Mouse (Mus musculus) limb, embryonic 15.5 days (tissue): ENCODE data around the gene Far2. TPM values are rescaled to one million over a fixed set of nuclear protein-coding genes. Genes with fewer than 3 reads are reported as not detected.

Experiments
- ATAC-seq: fragments of 200-750 bp; cut with Nextera tagmentation; 2 replicates; pipeline ENCODE4 v1.8.0; 2017; ENCODE audit warnings: low read depth, moderate TSS enrichment; ENCODE audit not compliant: insufficient number of reproducible peaks, low FRiP score, low TSS enrichment
- H3K27ac ChIP-seq: fragments of 300-500 bp; sonication (generic); 2 replicates; pipeline ENCODE4 v1.5.1; 2015; ENCODE audit warnings: moderate library complexity, mild to moderate bottlenecking, inconsistent platforms
- H3K27me3 ChIP-seq: fragments of 300-500 bp; sonication (generic); 2 replicates; pipeline ENCODE4 v1.6.1; 2015; ENCODE audit warnings: inconsistent platforms
- H3K36me3 ChIP-seq: fragments of 300-500 bp; sonication (generic); 2 replicates; pipeline ENCODE4 v1.6.1; 2015; ENCODE audit warnings: inconsistent platforms
- H3K4me1 ChIP-seq: fragments of 300-500 bp; sonication (generic); 2 replicates; pipeline ENCODE4 v1.6.1; 2015; ENCODE audit warnings: inconsistent platforms
- H3K4me2 ChIP-seq: fragments of 300-500 bp; sonication (generic); 2 replicates; pipeline ENCODE4 v1.6.1; 2015; ENCODE audit warnings: mild to moderate bottlenecking, inconsistent platforms
- H3K4me3 ChIP-seq: fragments of 300-500 bp; sonication (generic); 2 replicates; pipeline ENCODE4 v1.5.1; 2015; ENCODE audit warnings: mild to moderate bottlenecking, inconsistent platforms
- H3K9ac ChIP-seq: fragments of 300-500 bp; sonication (generic); 2 replicates; pipeline ENCODE4 v1.6.1; 2015; ENCODE audit warnings: inconsistent platforms
- H3K9me3 ChIP-seq: fragments of 300-500 bp; sonication (generic); 2 replicates; pipeline ENCODE4 v1.6.1; 2016; ENCODE audit warnings: inconsistent platforms
- WGBS: fragments of 180-500 bp; shearing (Covaris S2); methylation state at CpG from one replicate; pipeline ENCODE4 v1.1.7; 2015; 5-methylcytosine and 5-hydroxymethylcytosine counted together
- polyA plus RNA-seq: library from polyadenylated mRNA; unstranded; fragments of >200 nt; fragmentation: Nextera tagmentation; extraction: Ambion mirVana; gene quantifications from 2 replicates; pipeline ENCODE4 v1.2.1, GENCODE M21; 2015

The Far2 gene
- polyA plus RNA-seq, 1 experiment from 2014 or later = 3.1 TPM

GRCm38 (mm10) chr6:148199729-148200128 is 152.7 kb downstream of the Far2 start:
- H3K36me3 ChIP-seq = peaks cover 51% of the 10 kb centered on the region
- H3K27ac ChIP-seq = no peak overlapping the region
- H3K9ac ChIP-seq = no peak overlapping the region
- no peaks in the 10 kb centered on the region for H3K9me3 ChIP-seq
- H3K4me3 ChIP-seq = no peak overlapping the region
- 85% methylated on average over 3 of the region's 3 CpGs for WGBS
- no peak overlapping the region for H3K4me2 ChIP-seq
- no peak for ATAC-seq
- no peaks in the 10 kb centered on the region for H3K4me1 ChIP-seq
- no peaks in the 10 kb centered on the region for H3K27me3 ChIP-seq

DNA sequence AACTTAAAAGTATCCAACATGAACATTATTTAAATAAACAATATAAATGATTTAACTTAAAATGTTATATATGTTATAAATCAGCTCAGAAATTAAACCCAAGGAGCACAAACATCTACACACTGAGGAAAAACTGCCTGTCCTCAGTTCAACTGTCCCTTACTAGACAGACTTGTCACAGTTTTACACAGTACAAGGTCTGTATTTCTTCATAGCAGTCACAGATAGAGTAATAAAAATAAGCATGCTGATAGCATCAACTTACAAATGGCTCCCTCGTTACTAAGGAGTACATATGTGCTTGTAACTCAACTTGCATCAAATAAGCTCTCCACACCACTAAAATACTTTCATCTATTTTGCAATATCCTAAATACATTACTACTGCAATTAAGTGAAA is 158.1 kb downstream of the Far2 start:
- ATAC-seq = no peak
- WGBS = 71% methylated on average over 1 of the region's 1 CpGs
- Histone ChIP-seq H3K9ac (no peak overlapping the region), H3K4me3 (no peak overlapping the region), H3K9me3 (no peaks in the 10 kb centered on the region), H3K27me3 (no peaks in the 10 kb centered on the region), H3K27ac (no peak overlapping the region), H3K4me2 (no peak overlapping the region), H3K36me3 (peaks cover 31% of the 10 kb centered on the region), H3K4me1 (peaks cover under 1% of the 10 kb centered on the region; the same call in 1 of the 2 replicates)

GRCm38 (mm10) chr6:148207522-148207921 is 160.5 kb downstream of the Far2 start:
- WGBS = 66% methylated on average over 1 of the region's 1 CpGs
- H3K4me3 ChIP-seq = no peak overlapping the region
- no peak for ATAC-seq

GRCm38 (mm10) chr6:148211391-148211876 is 164.4 kb downstream of the Far2 start:
- peak overlapping the region; percentile 88 for H3K27ac ChIP-seq
- WGBS = under 1% methylated on average over 51 of the region's 51 CpGs
- no peaks in the 10 kb centered on the region for H3K36me3 ChIP-seq
- H3K4me3 ChIP-seq = peak overlapping the region; percentile 86
- H3K9ac ChIP-seq = peak overlapping the region; percentile 96
- H3K4me2 ChIP-seq = peak overlapping the region; percentile 61
- no peaks in the 10 kb centered on the region for H3K9me3 ChIP-seq
- peaks cover 8% of the 10 kb centered on the region; the same call in 1 of the 2 replicates for H3K4me1 ChIP-seq
- no peaks in the 10 kb centered on the region for H3K27me3 ChIP-seq
- ATAC-seq = peak; percentile 5; the same call in 1 of the 2 replicates

More at GRCm38 (mm10) chr6:148207522-148207921, 160.5 kb downstream of the Far2 start:
- Histone ChIP-seq H3K27ac (no peak overlapping the region), H3K27me3 (no peaks in the 10 kb centered on the region), H3K4me1 (peaks cover 5% of the 10 kb centered on the region; the same call in 1 of the 2 replicates), H3K9me3 (no peaks in the 10 kb centered on the region), H3K36me3 (peaks cover 16% of the 10 kb centered on the region), H3K9ac (no peak overlapping the region), H3K4me2 (no peak overlapping the region)

DNA sequence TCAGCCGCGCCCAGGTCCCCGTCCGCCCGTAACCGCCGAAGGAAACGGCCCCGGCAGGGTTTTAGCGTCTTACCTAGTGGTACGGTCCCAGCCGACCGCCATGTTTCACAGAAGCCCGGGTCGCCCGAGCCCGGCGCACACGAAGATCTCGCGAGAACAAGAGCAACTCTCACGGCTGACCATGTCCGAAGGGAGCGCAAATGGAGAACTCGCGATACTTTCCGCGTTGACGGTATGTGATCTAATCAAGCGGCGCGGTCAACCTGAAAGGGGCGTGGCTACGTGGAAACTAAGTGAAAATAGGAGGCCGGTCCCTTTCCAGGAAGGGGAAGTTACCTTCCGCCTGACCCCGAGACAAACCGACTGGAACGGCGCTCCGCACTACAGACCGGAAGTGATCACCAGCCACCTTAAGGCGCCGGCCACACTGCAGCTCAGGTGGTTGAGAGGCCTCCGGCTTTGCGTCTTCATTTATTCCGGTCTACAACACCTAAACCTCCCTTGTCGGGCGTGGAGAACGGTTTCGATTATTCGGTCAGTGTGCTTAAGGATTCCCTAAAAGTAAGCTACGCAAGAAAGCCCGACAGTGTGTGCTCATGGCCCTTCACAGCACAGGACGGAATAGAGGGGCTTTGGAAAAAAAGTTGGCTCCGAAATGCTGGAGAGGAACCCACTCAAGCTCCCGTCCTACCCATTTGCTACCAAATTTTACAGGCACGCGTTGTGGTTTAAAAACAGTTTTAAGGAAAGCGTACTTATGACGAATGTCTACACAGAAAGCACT is 165.0 kb downstream of the Far2 start, which contains the start of gene Ergic2:
Gene Ergic2, minus strand, starts transcription at position 478 of the 784 bp plus-strand sequence.
- H3K36me3 ChIP-seq = no peaks in the 10 kb centered on the region
- peak; percentile 98 for ATAC-seq
- under 1% methylated on average over 61 of the region's 61 CpGs for WGBS
- peak within 1 kb of the TSS; percentile 96 for H3K9ac ChIP-seq
- H3K4me1 ChIP-seq = peaks cover 8% of the 10 kb centered on the region; the same call in 1 of the 2 replicates
- H3K4me2 ChIP-seq = peak within 1 kb of the TSS; percentile 61
- H3K9me3 ChIP-seq = no peaks in the 10 kb centered on the region
- H3K27me3 ChIP-seq = no peaks in the 10 kb centered on the region
- H3K4me3 ChIP-seq = peak within 1 kb of the TSS; percentile 86
- peak within 1 kb of the TSS; percentile 88 for H3K27ac ChIP-seq

DNA sequence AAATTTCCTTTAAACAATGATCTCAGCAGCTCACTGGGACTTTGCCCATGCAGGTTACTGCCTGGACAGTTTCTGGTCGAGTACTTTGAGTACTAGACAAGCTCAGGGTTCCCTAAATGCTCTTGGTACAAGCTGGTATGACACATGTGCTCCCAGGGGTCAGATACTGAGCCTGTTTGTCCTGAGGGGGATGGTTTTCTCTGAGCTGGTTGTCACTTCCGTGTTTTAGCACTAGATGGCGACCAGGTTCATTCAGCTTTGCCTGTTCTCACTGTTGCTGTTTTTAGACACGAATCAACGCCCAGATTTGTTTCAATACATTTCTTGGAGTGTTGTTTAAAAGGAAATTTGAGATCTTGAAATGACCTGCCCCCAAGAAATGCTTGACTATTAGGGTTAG is 167.7 kb downstream of the Far2 start:
- peaks cover 8% of the 10 kb centered on the region; the same call in 1 of the 2 replicates for H3K4me1 ChIP-seq
- no peaks in the 10 kb centered on the region for H3K36me3 ChIP-seq
- H3K9ac ChIP-seq = no peak overlapping the region
- H3K27me3 ChIP-seq = no peaks in the 10 kb centered on the region
- no peak for ATAC-seq
- H3K4me2 ChIP-seq = no peak overlapping the region
- no peak overlapping the region for H3K27ac ChIP-seq
- no peaks in the 10 kb centered on the region for H3K9me3 ChIP-seq
- no peak overlapping the region for H3K4me3 ChIP-seq
- WGBS = 3% methylated on average over 5 of the region's 5 CpGs

- Histone ChIP-seq H3K9ac (no peak overlapping the region), H3K4me1 (peaks cover 3% of the 10 kb centered on the region; the same call in 1 of the 2 replicates), H3K9me3 (no peaks in the 10 kb centered on the region), H3K36me3 (no peaks in the 10 kb centered on the region), H3K27me3 (no peaks in the 10 kb centered on the region), H3K4me3 (no peak overlapping the region), H3K27ac (no peak overlapping the region), H3K4me2 (no peak overlapping the region)
- 87% methylated on average over 4 of the region's 4 CpGs for WGBS
- ATAC-seq = no peak
Measured at GRCm38 (mm10) chr6:148216752-148217151, 169.7 kb downstream of the Far2 start.

GRCm38 (mm10) chr6:148218235-148219076 is 171.4 kb downstream of the Far2 start:
- H3K4me2 ChIP-seq = no peak overlapping the region
- H3K27me3 ChIP-seq = no peaks in the 10 kb centered on the region
- no peak overlapping the region for H3K4me3 ChIP-seq
- 84% methylated on average over 2 of the region's 2 CpGs for WGBS
- no peaks in the 10 kb centered on the region for H3K9me3 ChIP-seq
- no peak overlapping the region for H3K27ac ChIP-seq
- ATAC-seq = no peak
- H3K4me1 ChIP-seq = peaks cover 4% of the 10 kb centered on the region; the same call in 1 of the 2 replicates
- no peak overlapping the region for H3K9ac ChIP-seq
- H3K36me3 ChIP-seq = no peaks in the 10 kb centered on the region

DNA sequence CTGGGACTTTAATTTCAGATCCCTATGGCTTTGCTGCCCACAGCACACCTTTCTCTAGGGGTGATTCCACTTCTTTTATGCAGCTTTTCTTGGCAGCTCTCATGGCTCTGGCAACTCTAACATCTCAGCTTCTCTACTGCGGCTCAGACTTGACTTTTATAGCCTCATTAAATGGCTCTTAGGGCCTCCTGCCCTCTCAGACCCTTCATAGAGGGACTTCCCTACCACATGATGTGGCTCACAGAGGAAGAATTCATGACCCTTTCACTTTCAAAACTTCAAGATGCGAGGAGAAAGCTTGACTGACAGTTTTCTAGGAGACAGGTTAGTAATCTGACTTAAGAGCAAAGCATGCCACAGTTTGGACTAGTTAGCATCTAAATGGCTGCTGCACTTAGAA is 175.6 kb downstream of the Far2 start:
- Histone ChIP-seq H3K9me3 (no peaks in the 10 kb centered on the region), H3K4me3 (no peak overlapping the region), H3K9ac (no peak overlapping the region), H3K27me3 (no peaks in the 10 kb centered on the region), H3K4me1 (peaks cover 4% of the 10 kb centered on the region; the same call in 1 of the 2 replicates), H3K36me3 (no peaks in the 10 kb centered on the region), H3K4me2 (no peak overlapping the region), H3K27ac (no peak overlapping the region)
- ATAC-seq = no peak
- 29% methylated on average over 2 of the region's 2 CpGs for WGBS

- peaks cover 2% of the 10 kb centered on the region; the same call in 1 of the 2 replicates for H3K4me1 ChIP-seq
- no peak overlapping the region for H3K27ac ChIP-seq
- no peaks in the 10 kb centered on the region for H3K27me3 ChIP-seq
- 58% methylated on average over 3 of the region's 3 CpGs for WGBS
- ATAC-seq = no peak
- no peaks in the 10 kb centered on the region for H3K9me3 ChIP-seq
- H3K4me3 ChIP-seq = no peak overlapping the region
- H3K9ac ChIP-seq = no peak overlapping the region
- H3K4me2 ChIP-seq = no peak overlapping the region
- H3K36me3 ChIP-seq = no peaks in the 10 kb centered on the region
Measured at GRCm38 (mm10) chr6:148227542-148227941, 180.5 kb downstream of the Far2 start.
